Mouse (Mus musculus): ENCODE data around the gene Olfr1487. TPM values are rescaled to one million over a fixed set of nuclear protein-coding genes. Genes with fewer than 3 reads are reported as not detected.
"Not testable (repeated sequence)": the region's sequence is repeated elsewhere in the genome, so short reads cannot be mapped to it uniquely, and the experiment has no call there.

Gene Olfr1487
- not detected in 2 replicates for polyA plus RNA-seq (2016; fragmentation: Nextera tagmentation; extraction: Ambion mirVana)

- 86% methylated on average over 2 of the region's 2 CpGs for WGBS
- H3K9me3 ChIP-seq = peaks cover 15% of the 10 kb centered on the region
- H3K27me3 ChIP-seq (replicated peaks); ATAC-seq (ENCODE audit: low FRiP score, low read depth); H3K9ac ChIP-seq; H3K4me3 ChIP-seq; H3K27ac ChIP-seq; H3K36me3 ChIP-seq; H3K4me2 ChIP-seq (replicated peaks); H3K4me1 ChIP-seq: not testable (repeated sequence)
Observed at GRCm38 (mm10) chr19:13617075-13617474, at the start of gene Olfr1487. Gene Olfr1487 (plus strand): TSS chr19:13617375.

GRCm38 (mm10) chr19:13583211-13583610, 34.0 kb upstream of the Olfr1487 start, which contains the start of gene Olfr1484:
Gene Olfr1484 (plus strand): TSS chr19:13583511.
- H3K4me3 ChIP-seq = no peak within 1 kb of the TSS
- no peaks in the 10 kb centered on the region for H3K27me3 ChIP-seq (replicated peaks)
- no peak within 1 kb of the TSS for H3K9ac ChIP-seq
- no peak within 1 kb of the TSS for H3K27ac ChIP-seq
- no peaks in the 10 kb centered on the region for H3K4me1 ChIP-seq
- no peak within 1 kb of the TSS for H3K4me2 ChIP-seq (replicated peaks)
- 0 out of 2 replicates have a peak, but pooled peaks cover 5% of the 10 kb centered on the region for H3K9me3 ChIP-seq
- ATAC-seq (ENCODE audit: low FRiP score, low read depth) = no peak
- WGBS = 91% methylated on average over 1 of the region's 1 CpGs
- no peaks in the 10 kb centered on the region for H3K36me3 ChIP-seq

- Histone ChIP-seq H3K9ac (no peak within 1 kb of the TSS), H3K9me3 (peaks cover 7% of the 10 kb centered on the region), H3K27me3 (replicated peaks) (no peaks in the 10 kb centered on the region), H3K27ac (no peak within 1 kb of the TSS), H3K4me1 (no peaks in the 10 kb centered on the region), H3K4me2 (replicated peaks) (no peak within 1 kb of the TSS), H3K4me3 (no peak within 1 kb of the TSS), H3K36me3 (no peaks in the 10 kb centered on the region)
- ATAC-seq (ENCODE audit: low FRiP score, low read depth) = no peak
- WGBS = 88% methylated on average over 1 of the region's 1 CpGs
Observed at GRCm38 (mm10) chr19:13631321-13631720, 14.1 kb downstream of the Olfr1487 start, which contains the start of gene Olfr1489. Gene Olfr1489 (plus strand): TSS chr19:13631621.

- WGBS = 71% methylated on average over 1 of the region's 1 CpGs
- ATAC-seq (ENCODE audit: low FRiP score, low read depth) = no peak
Observed at GRCm38 (mm10) chr19:13650791-13651190, 33.6 kb downstream of the Olfr1487 start, which contains the start of gene Olfr1490. Gene Olfr1490 (plus strand): TSS chr19:13651091.

More at GRCm38 (mm10) chr19:13650791-13651190, 33.6 kb downstream of the Olfr1487 start, which contains the start of gene Olfr1490:
- Histone ChIP-seq H3K36me3 (no peaks in the 10 kb centered on the region), H3K27me3 (replicated peaks) (no peaks in the 10 kb centered on the region), H3K4me1 (no peaks in the 10 kb centered on the region), H3K4me3 (no peak within 1 kb of the TSS), H3K27ac (no peak within 1 kb of the TSS), H3K9ac (no peak within 1 kb of the TSS), H3K9me3 (peaks cover 8% of the 10 kb centered on the region; the same call in 1 of the 2 replicates), H3K4me2 (replicated peaks) (no peak within 1 kb of the TSS)

Small RNA genes within 50 kb of the gene (microRNA-seq; reads per million reads assigned to microRNA genes)
- gene Gm22323 (not detected), gene Gm23931 (not detected)

Other genes with a start within 250 kb of the Olfr1487 start
- gene Olfr1469, start 209.5 kb upstream of the Olfr1487 start, polyA plus RNA-seq (2016; fragmentation: Nextera tagmentation; extraction: Ambion mirVana) = not detected in 2 replicates
- not detected in 2 replicates for gene Olfr1471, start 174.0 kb upstream of the Olfr1487 start, polyA plus RNA-seq (2016; fragmentation: Nextera tagmentation; extraction: Ambion mirVana)
- gene Olfr1472, start 161.3 kb upstream of the Olfr1487 start, polyA plus RNA-seq (2016; fragmentation: Nextera tagmentation; extraction: Ambion mirVana) = not detected in 2 replicates
- gene Olfr1474, start 147.8 kb upstream of the Olfr1487 start, polyA plus RNA-seq (2016; fragmentation: Nextera tagmentation; extraction: Ambion mirVana) = not detected in 2 replicates
- gene Olfr1475, start 137.2 kb upstream of the Olfr1487 start, polyA plus RNA-seq (2016; fragmentation: Nextera tagmentation; extraction: Ambion mirVana) = not detected in 2 replicates
- gene Olfr1477, start 116.8 kb upstream of the Olfr1487 start, polyA plus RNA-seq (2016; fragmentation: Nextera tagmentation; extraction: Ambion mirVana) = not detected in 2 replicates
- not detected in 2 replicates for gene Olfr1480, start 89.5 kb upstream of the Olfr1487 start, polyA plus RNA-seq (2016; fragmentation: Nextera tagmentation; extraction: Ambion mirVana)
- not detected in 2 replicates for gene Olfr1484, start 33.9 kb upstream of the Olfr1487 start, polyA plus RNA-seq (2016; fragmentation: Nextera tagmentation; extraction: Ambion mirVana)
- gene Olfr1489, start 14.2 kb downstream of the Olfr1487 start, polyA plus RNA-seq (2016; fragmentation: Nextera tagmentation; extraction: Ambion mirVana) = not detected in 2 replicates
- gene Olfr1490, start 33.7 kb downstream of the Olfr1487 start, polyA plus RNA-seq (2016; fragmentation: Nextera tagmentation; extraction: Ambion mirVana) = not detected in 2 replicates
- gene Olfr1491, start 79.9 kb downstream of the Olfr1487 start, polyA plus RNA-seq (2016; fragmentation: Nextera tagmentation; extraction: Ambion mirVana) = not detected in 2 replicates
- gene Olfr1493-ps1, start 105.9 kb downstream of the Olfr1487 start, polyA plus RNA-seq (2016; fragmentation: Nextera tagmentation; extraction: Ambion mirVana) = not detected in 2 replicates
- gene Olfr1494, start 122.4 kb downstream of the Olfr1487 start, polyA plus RNA-seq (2016; fragmentation: Nextera tagmentation; extraction: Ambion mirVana) = not detected in 2 replicates
- not detected in 2 replicates for gene Olfr1495, start 147.2 kb downstream of the Olfr1487 start, polyA plus RNA-seq (2016; fragmentation: Nextera tagmentation; extraction: Ambion mirVana)
- not detected in 2 replicates for gene Olfr1496, start 160.5 kb downstream of the Olfr1487 start, polyA plus RNA-seq (2016; fragmentation: Nextera tagmentation; extraction: Ambion mirVana)
- not detected in 2 replicates for gene Olfr1497, start 180.8 kb downstream of the Olfr1487 start, polyA plus RNA-seq (2016; fragmentation: Nextera tagmentation; extraction: Ambion mirVana)
- gene Olfr1499, start 202.1 kb downstream of the Olfr1487 start, polyA plus RNA-seq (2016; fragmentation: Nextera tagmentation; extraction: Ambion mirVana) = not detected in 2 replicates
- not detected in 2 replicates for gene Olfr1500, start 213.1 kb downstream of the Olfr1487 start, polyA plus RNA-seq (2016; fragmentation: Nextera tagmentation; extraction: Ambion mirVana)
- gene Olfr1501, start 233.3 kb downstream of the Olfr1487 start, polyA plus RNA-seq (2016; fragmentation: Nextera tagmentation; extraction: Ambion mirVana) = not detected in 2 replicates
- not detected in 2 replicates for gene Olfr1502, start 244.4 kb downstream of the Olfr1487 start, polyA plus RNA-seq (2016; fragmentation: Nextera tagmentation; extraction: Ambion mirVana)